Mouse (Mus musculus): ENCODE data around the gene Polr1a. TPM values are rescaled to one million over a fixed set of nuclear protein-coding genes. Genes with fewer than 3 reads are reported as not detected.

Gene Polr1a
- 13.4 TPM for polyA plus RNA-seq (2014; fragmentation: Illumina TruSeq; extraction: RNeasy Lipid Tissue Mini Kit (QIAGEN cat#74804); ENCODE audit: low read depth, low replicate concordance)

GRCm38 (mm10) chr6:71908481-71909381, at the start of gene Polr1a, which contains the start of gene Ptcd3:
TSS of gene Polr1a (plus strand) at chr6:71909053.
TSS of gene Ptcd3 (minus strand) at chr6:71908750.

Other genes starting within 250 kb of the Polr1a start
- gene Reep1, start 201.5 kb upstream of the Polr1a start, polyA plus RNA-seq (2014; fragmentation: Illumina TruSeq; extraction: RNeasy Lipid Tissue Mini Kit (QIAGEN cat#74804); ENCODE audit: low read depth, low replicate concordance) = 7.0 TPM
- 26.7 TPM for gene Mrpl35, start 82.1 kb upstream of the Polr1a start, polyA plus RNA-seq (2014; fragmentation: Illumina TruSeq; extraction: RNeasy Lipid Tissue Mini Kit (QIAGEN cat#74804); ENCODE audit: low read depth, low replicate concordance)
- 120 TPM for gene Immt, start 77.7 kb upstream of the Polr1a start, polyA plus RNA-seq (2014; fragmentation: Illumina TruSeq; extraction: RNeasy Lipid Tissue Mini Kit (QIAGEN cat#74804); ENCODE audit: low read depth, low replicate concordance)
- 29.2 TPM for gene Ptcd3, start 303 bp upstream of the Polr1a start, polyA plus RNA-seq (2014; fragmentation: Illumina TruSeq; extraction: RNeasy Lipid Tissue Mini Kit (QIAGEN cat#74804); ENCODE audit: low read depth, low replicate concordance)
- gene St3gal5, start 188.5 kb downstream of the Polr1a start, polyA plus RNA-seq (2014; fragmentation: Illumina TruSeq; extraction: RNeasy Lipid Tissue Mini Kit (QIAGEN cat#74804); ENCODE audit: low read depth, low replicate concordance) = 7.0 TPM

Measured in adipose tissue, adult 10 weeks (tissue).